Mouse (Mus musculus): ENCODE results near the gene Nup35. TPM values are rescaled to one million over a fixed set of nuclear protein-coding genes. Genes with fewer than 3 reads are reported as not detected.

Gene Nup35
- total and polyA plus RNA-seq, 2 experiments from 2014 or later: 34.4 to 62.8 TPM

- no peak for TF ChIP-seq CTCF (IDR thresholded peaks at IDR 0.05)
- Histone ChIP-seq H3K27ac (ENCODE audit: low read depth, low read length) (no peak overlapping the region), H3K4me3 (ENCODE audit: low read depth, low read length) (no peak overlapping the region), H3K9ac (replicated peaks; ENCODE audit: low read length, poor library complexity, severe bottlenecking) (no peak overlapping the region), H3K4me1 (ENCODE audit: insufficient read depth, low read length) (peaks cover 5% of the 10 kb centered on the region; the same call in 1 of the 2 replicates), H3K27me3 (ENCODE audit: insufficient read depth, low read length) (no peaks in the 10 kb centered on the region), H3K9me3 (ENCODE audit: low read length) (no peaks in the 10 kb centered on the region), H3K36me3 (ENCODE audit: insufficient read depth, low read length) (peaks cover 7% of the 10 kb centered on the region), H3K4me2 (ENCODE audit: low read depth, low read length, poor library complexity, severe bottlenecking) (no peak overlapping the region)
- ATAC-seq (ENCODE audit: low FRiP score): no peak
- DNase-seq (ENCODE audit: low spot score): no peak
- 60% methylated on average over 3 of the region's 3 CpGs for WGBS
Measured at GRCm38 (mm10) chr2:80639864-80640263, 22.8 kb downstream of the Nup35 start.

GRCm38 (mm10) chr2:80661414-80661813 lies 44.4 kb downstream of the Nup35 start:
- no peaks in the 10 kb centered on the region for H3K4me1 ChIP-seq (ENCODE audit: insufficient read depth, low read length)
- TF ChIP-seq CTCF (IDR thresholded peaks at IDR 0.05): no peak
- H3K4me3 ChIP-seq (ENCODE audit: low read depth, low read length): no peak overlapping the region
- no peak overlapping the region for H3K4me2 ChIP-seq (ENCODE audit: low read depth, low read length, poor library complexity, severe bottlenecking)
- DNase-seq (ENCODE audit: low spot score) (no peak), ATAC-seq (ENCODE audit: low FRiP score) (no peak)
- no peaks in the 10 kb centered on the region for H3K27me3 ChIP-seq (ENCODE audit: insufficient read depth, low read length)
- H3K27ac ChIP-seq (ENCODE audit: low read depth, low read length): no peak overlapping the region
- H3K36me3 ChIP-seq (ENCODE audit: insufficient read depth, low read length): peaks cover 5% of the 10 kb centered on the region; the same call in 1 of the 2 replicates
- H3K9me3 ChIP-seq (ENCODE audit: low read length): no peaks in the 10 kb centered on the region
- H3K9ac ChIP-seq (replicated peaks; ENCODE audit: low read length, poor library complexity, severe bottlenecking): no peak overlapping the region

GRCm38 (mm10) chr2:80662682-80663081 lies 45.6 kb downstream of the Nup35 start:
- H3K9me3 ChIP-seq (ENCODE audit: low read length): no peaks in the 10 kb centered on the region
- no peak overlapping the region for H3K27ac ChIP-seq (ENCODE audit: low read depth, low read length)
- no peak for DNase-seq (ENCODE audit: low spot score)
- H3K4me3 ChIP-seq (ENCODE audit: low read depth, low read length): no peak overlapping the region
- H3K36me3 ChIP-seq (ENCODE audit: insufficient read depth, low read length): peaks cover 3% of the 10 kb centered on the region; the same call in 1 of the 2 replicates
- H3K4me1 ChIP-seq (ENCODE audit: insufficient read depth, low read length): no peaks in the 10 kb centered on the region
- no peak overlapping the region for H3K4me2 ChIP-seq (ENCODE audit: low read depth, low read length, poor library complexity, severe bottlenecking)
- H3K27me3 ChIP-seq (ENCODE audit: insufficient read depth, low read length): no peaks in the 10 kb centered on the region
- TF ChIP-seq CTCF (IDR thresholded peaks at IDR 0.05): no peak
- ATAC-seq (ENCODE audit: low FRiP score): no peak
- no peak overlapping the region for H3K9ac ChIP-seq (replicated peaks; ENCODE audit: low read length, poor library complexity, severe bottlenecking)
- 87% methylated on average over 2 of the region's 2 CpGs for WGBS

- no peaks in the 10 kb centered on the region; the same call in 1 of the 2 replicates for H3K36me3 ChIP-seq (ENCODE audit: insufficient read depth, low read length)
- no peak overlapping the region for H3K4me3 ChIP-seq (ENCODE audit: low read depth, low read length)
- no peaks in the 10 kb centered on the region for H3K27me3 ChIP-seq (ENCODE audit: insufficient read depth, low read length)
- H3K9me3 ChIP-seq (ENCODE audit: low read length): no peaks in the 10 kb centered on the region
- DNase-seq (ENCODE audit: low spot score) (peak; percentile 56), ATAC-seq (ENCODE audit: low FRiP score) (no peak)
- WGBS: 70% methylated on average over 5 of the region's 5 CpGs
- no peak overlapping the region for H3K27ac ChIP-seq (ENCODE audit: low read depth, low read length)
- H3K4me2 ChIP-seq (ENCODE audit: low read depth, low read length, poor library complexity, severe bottlenecking): no peak overlapping the region
- TF ChIP-seq CTCF (IDR thresholded peaks at IDR 0.05): no peak
- H3K9ac ChIP-seq (replicated peaks; ENCODE audit: low read length, poor library complexity, severe bottlenecking): no peak overlapping the region
- no peaks in the 10 kb centered on the region for H3K4me1 ChIP-seq (ENCODE audit: insufficient read depth, low read length)
Measured at GRCm38 (mm10) chr2:80667396-80667964, 50.4 kb downstream of the Nup35 start.

- Histone ChIP-seq H3K36me3 (ENCODE audit: insufficient read depth, low read length) (no peaks in the 10 kb centered on the region; the same call in 1 of the 2 replicates), H3K4me2 (ENCODE audit: low read depth, low read length, poor library complexity, severe bottlenecking) (no peak overlapping the region), H3K9ac (replicated peaks; ENCODE audit: low read length, poor library complexity, severe bottlenecking) (no peak overlapping the region), H3K4me1 (ENCODE audit: insufficient read depth, low read length) (no peaks in the 10 kb centered on the region), H3K9me3 (ENCODE audit: low read length) (no peaks in the 10 kb centered on the region), H3K27me3 (ENCODE audit: insufficient read depth, low read length) (no peaks in the 10 kb centered on the region), H3K4me3 (ENCODE audit: low read depth, low read length) (no peak overlapping the region), H3K27ac (ENCODE audit: low read depth, low read length) (no peak overlapping the region)
- ATAC-seq (ENCODE audit: low FRiP score): peak; percentile 62; the same call in 1 of the 2 replicates
- WGBS: 80% methylated on average over 11 of the region's 11 CpGs
- DNase-seq (ENCODE audit: low spot score): peak; percentile 51
- peak; percentile 80 for TF ChIP-seq CTCF (IDR thresholded peaks at IDR 0.05)
Measured at GRCm38 (mm10) chr2:80669868-80670666, 53.0 kb downstream of the Nup35 start.

GRCm38 (mm10) chr2:80678803-80679202 lies 61.8 kb downstream of the Nup35 start:
- no peak overlapping the region for H3K9ac ChIP-seq (replicated peaks; ENCODE audit: low read length, poor library complexity, severe bottlenecking)
- no peak for ATAC-seq (ENCODE audit: low FRiP score)
- TF ChIP-seq CTCF (IDR thresholded peaks at IDR 0.05): no peak
- DNase-seq (ENCODE audit: low spot score): no peak
- no peak overlapping the region for H3K4me2 ChIP-seq (ENCODE audit: low read depth, low read length, poor library complexity, severe bottlenecking)
- H3K4me1 ChIP-seq (ENCODE audit: insufficient read depth, low read length): no peaks in the 10 kb centered on the region
- WGBS: 89% methylated on average over 8 of the region's 8 CpGs
- no peaks in the 10 kb centered on the region for H3K9me3 ChIP-seq (ENCODE audit: low read length)
- H3K27me3 ChIP-seq (ENCODE audit: insufficient read depth, low read length): no peaks in the 10 kb centered on the region
- no peak overlapping the region for H3K4me3 ChIP-seq (ENCODE audit: low read depth, low read length)
- no peak overlapping the region for H3K27ac ChIP-seq (ENCODE audit: low read depth, low read length)
- no peaks in the 10 kb centered on the region for H3K36me3 ChIP-seq (ENCODE audit: insufficient read depth, low read length)
